Mouse (Mus musculus): ENCODE results near the gene Myo16. TPM values are rescaled to one million over a fixed set of nuclear protein-coding genes. Genes with fewer than 3 reads are reported as not detected.
A peak's percentile ranks its signal among the peaks of the same experiment; 100 is the strongest.

The Myo16 gene
- polyA plus RNA-seq, 2 experiments: 0.01 to 0.03 TPM

- H3K27me3 ChIP-seq (ENCODE audit: control insufficient read depth, insufficient read depth, low read length): no peaks in the 10 kb centered on the region
- no peak overlapping the region for H3K4me2 ChIP-seq (ENCODE audit: low read depth)
- no peaks in the 10 kb centered on the region for H3K36me3 ChIP-seq (replicated peaks; ENCODE audit: control insufficient read depth, insufficient read depth, low read depth)
- no peaks in the 10 kb centered on the region for H3K9me3 ChIP-seq (ENCODE audit: control insufficient read depth, low read length)
- TF ChIP-seq CTCF (IDR thresholded peaks at IDR 0.05; ENCODE audit: low read depth): no peak
- no peak for TF ChIP-seq EP300 (IDR thresholded peaks at IDR 0.05; ENCODE audit: low read depth)
- no peaks in the 10 kb centered on the region for H3K4me1 ChIP-seq (replicated peaks; ENCODE audit: control insufficient read depth in 2 of 2, insufficient read depth in 2 of 2, low read length in 1 of 2)
- no peak for DNase-seq (ENCODE audit: low read depth in 3 of 3, low spot score in 3 of 3)
- no peak overlapping the region for H3K4me3 ChIP-seq (ENCODE audit: insufficient read depth in 1 of 2, low read depth in 2 of 2, low read length in 2 of 2)
- H3K9ac ChIP-seq (replicated peaks): no peak overlapping the region
- no peak overlapping the region for H3K27ac ChIP-seq
- ATAC-seq (ENCODE audit: insufficient read depth): no peak
- WGBS (ENCODE audit: insufficient replicate concordance): 37% methylated on average over 6 of the region's 6 CpGs
Observed at GRCm38 (mm10) chr8:10223528-10224194, 70.0 kb downstream of the Myo16 start.

GRCm38 (mm10) chr8:10224305-10224971 lies 70.7 kb downstream of the Myo16 start:
- 59% methylated on average over 10 of the region's 10 CpGs for WGBS (ENCODE audit: insufficient replicate concordance)

GRCm38 (mm10) chr8:10225018-10225417 lies 71.3 kb downstream of the Myo16 start:
- ATAC-seq (ENCODE audit: insufficient read depth): no peak
- no peak for DNase-seq (ENCODE audit: low read depth in 3 of 3, low spot score in 3 of 3)
- H3K27ac ChIP-seq: no peak overlapping the region
- H3K9ac ChIP-seq (replicated peaks): no peak overlapping the region
- whole genome bisulfite sequencing (ENCODE audit: insufficient replicate concordance): 47% methylated on average over 2 of the region's 2 CpGs
- no peak overlapping the region for H3K4me2 ChIP-seq (ENCODE audit: low read depth)
- TF ChIP-seq EP300 (IDR thresholded peaks at IDR 0.05; ENCODE audit: low read depth) (no peak), CTCF (IDR thresholded peaks at IDR 0.05; ENCODE audit: low read depth) (no peak)
- H3K9me3 ChIP-seq (ENCODE audit: control insufficient read depth, low read length): no peaks in the 10 kb centered on the region
- H3K4me1 ChIP-seq (replicated peaks; ENCODE audit: control insufficient read depth in 2 of 2, insufficient read depth in 2 of 2, low read length in 1 of 2): no peaks in the 10 kb centered on the region
- no peak overlapping the region for H3K4me3 ChIP-seq (ENCODE audit: insufficient read depth in 1 of 2, low read depth in 2 of 2, low read length in 2 of 2)
- no peaks in the 10 kb centered on the region for H3K27me3 ChIP-seq (ENCODE audit: control insufficient read depth, insufficient read depth, low read length)
- no peaks in the 10 kb centered on the region for H3K36me3 ChIP-seq (replicated peaks; ENCODE audit: control insufficient read depth, insufficient read depth, low read depth)

More at GRCm38 (mm10) chr8:10224305-10224971, 70.7 kb downstream of the Myo16 start:
- H3K9ac ChIP-seq (replicated peaks): no peak overlapping the region
- no peaks in the 10 kb centered on the region for H3K36me3 ChIP-seq (replicated peaks; ENCODE audit: control insufficient read depth, insufficient read depth, low read depth)
- no peak overlapping the region for H3K4me3 ChIP-seq (ENCODE audit: insufficient read depth in 1 of 2, low read depth in 2 of 2, low read length in 2 of 2)
- no peak overlapping the region for H3K4me2 ChIP-seq (ENCODE audit: low read depth)
- DNase-seq (ENCODE audit: low read depth in 3 of 3, low spot score in 3 of 3) (no peak), ATAC-seq (ENCODE audit: insufficient read depth) (no peak)
- no peak for TF ChIP-seq CTCF (IDR thresholded peaks at IDR 0.05; ENCODE audit: low read depth)
- TF ChIP-seq EP300 (IDR thresholded peaks at IDR 0.05; ENCODE audit: low read depth): no peak
- H3K9me3 ChIP-seq (ENCODE audit: control insufficient read depth, low read length): no peaks in the 10 kb centered on the region
- no peak overlapping the region for H3K27ac ChIP-seq
- no peaks in the 10 kb centered on the region for H3K4me1 ChIP-seq (replicated peaks; ENCODE audit: control insufficient read depth in 2 of 2, insufficient read depth in 2 of 2, low read length in 1 of 2)
- no peaks in the 10 kb centered on the region for H3K27me3 ChIP-seq (ENCODE audit: control insufficient read depth, insufficient read depth, low read length)

GRCm38 (mm10) chr8:10230746-10231369 lies 77.1 kb downstream of the Myo16 start:
- Histone ChIP-seq H3K9me3 (ENCODE audit: control insufficient read depth, low read length) (no peaks in the 10 kb centered on the region), H3K36me3 (replicated peaks; ENCODE audit: control insufficient read depth, insufficient read depth, low read depth) (no peaks in the 10 kb centered on the region), H3K9ac (replicated peaks) (no peak overlapping the region), H3K4me1 (replicated peaks; ENCODE audit: control insufficient read depth in 2 of 2, insufficient read depth in 2 of 2, low read length in 1 of 2) (no peaks in the 10 kb centered on the region), H3K27me3 (ENCODE audit: control insufficient read depth, insufficient read depth, low read length) (no peaks in the 10 kb centered on the region), H3K4me2 (ENCODE audit: low read depth) (no peak overlapping the region), H3K4me3 (ENCODE audit: insufficient read depth in 1 of 2, low read depth in 2 of 2, low read length in 2 of 2) (no peak overlapping the region), H3K27ac (no peak overlapping the region)
- ATAC-seq (ENCODE audit: insufficient read depth) (no peak), DNase-seq (ENCODE audit: low read depth in 3 of 3, low spot score in 3 of 3) (peak; percentile 6 to 7 (median 7))
- TF ChIP-seq CTCF (IDR thresholded peaks at IDR 0.05; ENCODE audit: low read depth) (peak; percentile 61), EP300 (IDR thresholded peaks at IDR 0.05; ENCODE audit: low read depth) (no peak)
- WGBS (ENCODE audit: insufficient replicate concordance): 43% methylated on average over 8 of the region's 8 CpGs

- Histone ChIP-seq H3K4me2 (ENCODE audit: low read depth) (no peak overlapping the region), H3K27ac (no peak overlapping the region), H3K9me3 (ENCODE audit: control insufficient read depth, low read length) (no peaks in the 10 kb centered on the region), H3K27me3 (ENCODE audit: control insufficient read depth, insufficient read depth, low read length) (no peaks in the 10 kb centered on the region), H3K36me3 (replicated peaks; ENCODE audit: control insufficient read depth, insufficient read depth, low read depth) (no peaks in the 10 kb centered on the region), H3K4me1 (replicated peaks; ENCODE audit: control insufficient read depth in 2 of 2, insufficient read depth in 2 of 2, low read length in 1 of 2) (no peaks in the 10 kb centered on the region), H3K9ac (replicated peaks) (no peak overlapping the region), H3K4me3 (ENCODE audit: insufficient read depth in 1 of 2, low read depth in 2 of 2, low read length in 2 of 2) (no peak overlapping the region)
- DNase-seq (ENCODE audit: low read depth in 3 of 3, low spot score in 3 of 3) (no peak), ATAC-seq (ENCODE audit: insufficient read depth) (no peak)
- no peak for TF ChIP-seq EP300 (IDR thresholded peaks at IDR 0.05; ENCODE audit: low read depth)
- WGBS (ENCODE audit: insufficient replicate concordance): 56% methylated on average over 2 of the region's 2 CpGs
Observed at GRCm38 (mm10) chr8:10234516-10234915, 80.8 kb downstream of the Myo16 start.
